Mouse (Mus musculus): ENCODE measurements at regions not wholly inside any gene's neighbourhood (a gene's known extent, or its start where the extent isn't known, plus 50 kb on each side); places are given as distances from the start of the nearest gene placed in this dataset.

GRCm38 (mm10) chrX:10397257-10397656 is 87.7 kb upstream of the Tspan7 start:
- DNase-seq: no peak

- no peak for DNase-seq
Measured at GRCm38 (mm10) chrX:10411238-10411637, 73.7 kb upstream of the Tspan7 start.

GRCm38 (mm10) chrX:10422440-10422839 is 62.5 kb upstream of the Tspan7 start:
- DNase-seq: peak; percentile 59 to 69

Data from kidney, postnatal 4 days (tissue).